Mouse (Mus musculus) neural tube, embryonic 15.5 days (tissue): ENCODE data around the gene Prune1. TPM values are rescaled to one million over a fixed set of nuclear protein-coding genes. Genes with fewer than 3 reads are reported as not detected.

Experiments used
- ATAC-seq: fragments of 200-750 bp; cut with Nextera tagmentation; 2 replicates; pipeline ENCODE4 v1.8.0; 2017; ENCODE audit warnings: mild to moderate bottlenecking, moderate TSS enrichment, moderate library complexity; ENCODE audit not compliant: low FRiP score
- H3K27ac ChIP-seq: fragments of 300-500 bp; sonication (generic); replicated peaks from 2 replicates; pipeline ENCODE4 v1.5.1; 2015; ENCODE audit warnings: mild to moderate bottlenecking, inconsistent platforms
- H3K27me3 ChIP-seq: fragments of 300-500 bp; sonication (generic); replicated peaks from 2 replicates; pipeline ENCODE4 v1.6.1; 2015; ENCODE audit warnings: inconsistent platforms
- H3K36me3 ChIP-seq: fragments of 300-500 bp; sonication (generic); 2 replicates; pipeline ENCODE4 v1.6.1; 2015; ENCODE audit warnings: inconsistent platforms
- H3K4me1 ChIP-seq: fragments of 300-500 bp; sonication (generic); 2 replicates; pipeline ENCODE4 v1.6.1; 2015; ENCODE audit warnings: inconsistent platforms
- H3K4me2 ChIP-seq: fragments of 300-500 bp; sonication (generic); 2 replicates; pipeline ENCODE4 v1.6.1; 2015; ENCODE audit warnings: inconsistent platforms, mild to moderate bottlenecking, moderate library complexity
- H3K4me3 ChIP-seq: fragments of 300-500 bp; sonication (generic); replicated peaks from 2 replicates; pipeline ENCODE4 v1.5.1; 2015; ENCODE audit warnings: mild to moderate bottlenecking, inconsistent platforms
- H3K9ac ChIP-seq: fragments of 300-500 bp; sonication (generic); replicated peaks from 2 replicates; pipeline ENCODE4 v1.6.1; 2015; ENCODE audit warnings: mild to moderate bottlenecking, inconsistent platforms
- H3K9me3 ChIP-seq: fragments of 300-500 bp; sonication (generic); replicated peaks from 2 replicates; pipeline ENCODE4 v1.6.1; 2016; ENCODE audit warnings: inconsistent platforms
- WGBS: fragments of 180-500 bp; shearing (Covaris S2); methylation state at CpG from one replicate; pipeline ENCODE4 v1.1.7; 2015; ENCODE audit warnings: mixed read lengths; 5-methylcytosine and 5-hydroxymethylcytosine counted together
- polyA plus RNA-seq: library from polyadenylated mRNA; unstranded; fragments of >200 nt; fragmentation: Nextera tagmentation; extraction: Ambion mirVana; gene quantifications from 2 replicates; pipeline ENCODE4 v1.2.1, GENCODE M21; 2015

The Prune1 gene
- polyA plus RNA-seq, 1 experiment from 2014 or later, result 61.7 TPM

DNA sequence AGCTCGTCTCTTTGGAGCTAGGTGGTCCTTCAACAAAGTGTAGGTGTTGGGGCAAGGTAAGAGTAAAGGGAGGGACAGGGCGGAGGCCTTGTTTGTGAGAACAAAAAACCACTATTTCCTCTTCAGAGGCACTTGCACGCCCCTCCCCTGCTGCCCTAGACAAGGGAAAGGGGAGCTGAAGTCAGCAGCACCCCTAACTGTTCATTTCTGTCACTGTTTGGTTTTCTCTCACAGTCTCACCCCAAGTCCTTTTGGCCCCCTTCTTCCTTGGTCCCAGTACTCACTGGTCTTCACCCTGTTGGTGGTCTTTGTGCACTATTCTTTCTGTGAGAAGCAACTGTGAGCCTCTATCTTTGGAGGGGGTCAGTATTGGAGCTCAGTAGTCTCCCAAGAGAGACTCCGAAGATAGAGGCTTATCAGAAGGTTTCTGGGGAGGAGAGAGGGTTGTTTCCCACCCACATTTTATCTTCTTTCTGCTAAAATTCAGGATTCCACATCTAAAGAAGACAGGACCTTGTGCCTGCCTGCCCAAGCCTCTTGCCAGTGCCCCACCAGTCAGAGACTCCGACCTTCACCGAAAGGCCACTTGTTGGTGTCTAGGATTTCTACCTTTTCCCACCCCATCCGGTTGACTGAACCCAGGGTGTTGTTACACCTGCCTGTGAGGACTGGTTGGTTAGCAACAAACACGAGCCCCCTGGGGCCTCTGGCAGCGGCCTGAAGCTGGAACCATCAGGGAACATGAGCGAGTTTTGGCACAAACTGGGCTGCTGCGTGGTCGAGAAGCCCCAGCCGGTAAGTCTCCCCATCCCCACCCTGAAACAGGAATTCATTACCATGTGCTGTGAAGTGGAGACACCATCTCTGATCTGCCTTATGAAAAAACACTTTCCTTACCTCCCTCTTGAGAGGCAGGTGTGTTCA is 50.3 kb downstream of the Prune1 start, which contains the start of gene Mllt11:
Gene Mllt11 (minus strand): TSS at position 874 of the 924 bp plus-strand sequence.
- peak within 1 kb of the TSS; percentile 99 for H3K27ac ChIP-seq
- H3K4me1 ChIP-seq, result peaks cover 41% of the 10 kb centered on the region
- 72% methylated on average over 13 of the region's 13 CpGs for WGBS
- peak within 1 kb of the TSS; percentile 83; the same call in 1 of the 2 replicates for H3K9ac ChIP-seq
- ATAC-seq, result no peak
- no peaks in the 10 kb centered on the region for H3K27me3 ChIP-seq
- peak within 1 kb of the TSS; percentile 80; the same call in 1 of the 2 replicates for H3K4me3 ChIP-seq
- H3K4me2 ChIP-seq, result peak within 1 kb of the TSS; percentile 86
- H3K9me3 ChIP-seq, result no peaks in the 10 kb centered on the region
- peaks cover 49% of the 10 kb centered on the region for H3K36me3 ChIP-seq

DNA sequence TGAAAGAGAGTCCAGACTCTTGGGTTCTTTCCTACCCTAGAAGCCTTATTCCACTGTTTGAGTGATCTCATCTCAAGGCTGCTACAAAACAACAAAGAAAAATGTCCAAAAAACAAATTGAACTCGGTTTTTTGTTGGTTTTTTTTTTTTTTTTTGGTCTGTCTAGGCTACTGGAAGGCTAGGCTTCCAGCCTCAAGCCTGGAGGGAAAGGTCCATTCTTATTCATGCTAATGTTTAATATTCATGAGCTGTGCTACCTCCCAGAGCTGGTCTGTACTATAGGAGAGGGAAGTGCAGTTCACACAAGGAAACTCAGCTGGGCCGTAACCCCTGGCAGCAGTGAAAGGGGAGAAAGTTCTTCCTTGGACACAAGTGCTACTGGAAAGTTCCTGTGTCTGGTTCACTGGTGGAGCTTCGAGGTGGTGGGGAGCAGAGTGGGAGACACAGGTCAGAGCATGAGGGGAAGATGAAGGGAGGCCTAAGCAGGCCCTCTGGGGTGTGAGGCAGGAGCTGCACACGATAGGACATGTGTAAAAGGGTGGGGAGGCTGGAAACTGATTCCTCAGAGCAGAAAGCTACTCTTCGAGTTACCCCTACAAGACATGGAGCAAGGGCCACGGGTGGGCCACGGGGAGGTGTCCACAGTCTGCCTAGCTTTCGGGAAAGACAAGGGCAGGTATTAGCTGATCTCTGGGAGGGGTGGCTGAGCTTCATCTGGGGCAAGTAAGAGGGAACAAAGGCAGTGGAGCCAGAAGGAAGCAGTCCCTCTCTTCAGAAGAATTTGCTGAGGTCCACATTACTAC is 51.2 kb downstream of the Prune1 start:
- H3K9me3 ChIP-seq, result no peaks in the 10 kb centered on the region
- peak overlapping the region; percentile 86 for H3K4me2 ChIP-seq
- 35% methylated on average over 8 of the region's 8 CpGs for WGBS
- H3K27ac ChIP-seq, result peak overlapping the region; percentile 99
- H3K4me1 ChIP-seq, result peaks cover 50% of the 10 kb centered on the region
- peak overlapping the region; percentile 80 for H3K4me3 ChIP-seq
- H3K27me3 ChIP-seq, result no peaks in the 10 kb centered on the region
- H3K9ac ChIP-seq, result peak overlapping the region; percentile 83
- no peak for ATAC-seq
- H3K36me3 ChIP-seq, result peaks cover 42% of the 10 kb centered on the region

DNA sequence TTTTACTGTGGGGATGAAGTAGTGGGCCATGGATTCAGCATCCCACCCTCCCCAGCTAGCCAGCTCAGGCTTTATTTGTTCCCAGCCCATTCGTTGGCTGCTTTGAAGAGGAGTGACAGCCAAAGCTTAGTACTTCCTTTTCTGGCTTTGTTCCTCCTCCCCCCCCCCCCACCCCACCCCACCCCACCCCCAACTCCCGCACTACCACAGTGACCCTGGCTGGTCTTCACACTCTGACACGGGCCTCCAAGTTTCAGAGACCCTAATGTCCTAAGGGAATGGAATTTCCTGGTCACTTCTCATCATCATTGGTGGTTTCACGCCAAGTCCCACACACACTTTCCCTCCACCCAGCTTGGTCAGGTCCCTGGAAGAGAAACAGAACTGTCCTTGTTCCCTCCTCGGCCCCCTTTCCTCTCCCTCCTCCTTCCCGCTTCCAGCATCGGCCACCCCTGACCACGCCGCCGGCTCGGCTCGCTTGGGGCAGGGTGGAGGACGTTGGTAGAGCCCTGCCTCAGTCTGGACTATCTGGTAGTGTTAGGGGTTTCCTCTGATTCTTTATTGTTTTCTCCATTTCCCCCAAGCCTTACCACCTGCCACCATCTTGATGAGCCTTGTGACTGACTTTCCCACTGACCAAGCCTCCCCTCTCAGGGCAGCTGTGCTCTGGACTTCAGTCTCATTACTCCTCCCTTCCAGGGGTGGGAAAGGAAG is 51.9 kb downstream of the Prune1 start:
- H3K27me3 ChIP-seq, result no peaks in the 10 kb centered on the region
- peak overlapping the region; percentile 83 for H3K9ac ChIP-seq
- H3K9me3 ChIP-seq, result no peaks in the 10 kb centered on the region
- H3K36me3 ChIP-seq, result peaks cover 42% of the 10 kb centered on the region
- ATAC-seq, result no peak
- H3K4me1 ChIP-seq, result peaks cover 57% of the 10 kb centered on the region
- H3K4me2 ChIP-seq, result peak overlapping the region; percentile 86
- H3K27ac ChIP-seq, result peak overlapping the region; percentile 99
- 0% methylated on average over 12 of the region's 13 CpGs for WGBS
- H3K4me3 ChIP-seq, result peak overlapping the region; percentile 80

DNA sequence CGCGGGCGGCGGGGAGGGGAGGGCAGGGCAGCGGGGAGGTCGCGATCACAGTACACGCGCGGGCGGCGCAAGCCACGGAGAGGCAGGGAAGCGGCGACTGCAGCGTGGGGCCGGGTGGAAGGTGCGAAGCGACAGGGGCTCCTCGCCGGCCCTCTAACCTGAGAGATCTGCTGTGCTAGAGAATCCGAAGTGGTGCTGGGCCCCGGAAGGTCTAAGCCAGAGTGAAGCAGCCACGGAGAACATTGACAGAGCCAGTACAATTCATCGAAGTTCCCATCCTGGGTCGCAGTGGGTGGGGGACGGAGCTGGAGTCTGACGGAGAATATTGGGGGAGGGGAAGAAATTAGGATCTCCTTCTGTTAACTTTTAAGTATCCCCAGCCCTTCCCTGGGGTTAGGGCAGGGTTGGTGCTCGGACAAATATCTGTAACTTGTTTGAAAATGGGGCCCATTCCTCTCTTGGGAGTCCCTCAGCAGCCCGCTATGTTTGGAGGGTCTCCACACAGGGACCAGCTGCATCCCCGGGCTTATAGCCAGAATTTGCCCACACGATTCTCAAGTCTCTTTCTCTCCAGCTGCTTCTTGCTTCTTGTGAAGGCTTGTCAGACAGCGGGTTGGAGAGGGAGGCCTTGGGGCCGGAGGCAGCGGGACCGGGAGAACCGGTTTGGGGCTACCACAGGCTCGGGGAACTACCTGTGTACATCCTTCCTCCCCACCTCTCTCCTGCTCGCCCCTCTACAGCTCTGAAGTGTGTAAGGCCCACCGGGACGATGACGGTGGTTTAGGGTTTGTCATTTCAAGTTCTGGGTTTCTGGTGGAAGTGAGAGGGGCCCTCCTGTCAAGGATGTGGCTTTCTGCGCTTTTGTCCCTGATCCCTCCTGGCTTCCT is 52.7 kb downstream of the Prune1 start:
- H3K4me1 ChIP-seq, result peaks cover 64% of the 10 kb centered on the region
- H3K27me3 ChIP-seq, result no peaks in the 10 kb centered on the region
- WGBS, result under 1% methylated on average over 41 of the region's 43 CpGs
- peak overlapping the region; percentile 99 for H3K27ac ChIP-seq
- H3K4me3 ChIP-seq, result peak overlapping the region; percentile 80
- peak overlapping the region; percentile 83 for H3K9ac ChIP-seq
- H3K9me3 ChIP-seq, result no peaks in the 10 kb centered on the region
- H3K36me3 ChIP-seq, result peaks cover 38% of the 10 kb centered on the region
- H3K4me2 ChIP-seq, result peak overlapping the region; percentile 86
- peak; percentile 18; the same call in 1 of the 2 replicates for ATAC-seq

DNA sequence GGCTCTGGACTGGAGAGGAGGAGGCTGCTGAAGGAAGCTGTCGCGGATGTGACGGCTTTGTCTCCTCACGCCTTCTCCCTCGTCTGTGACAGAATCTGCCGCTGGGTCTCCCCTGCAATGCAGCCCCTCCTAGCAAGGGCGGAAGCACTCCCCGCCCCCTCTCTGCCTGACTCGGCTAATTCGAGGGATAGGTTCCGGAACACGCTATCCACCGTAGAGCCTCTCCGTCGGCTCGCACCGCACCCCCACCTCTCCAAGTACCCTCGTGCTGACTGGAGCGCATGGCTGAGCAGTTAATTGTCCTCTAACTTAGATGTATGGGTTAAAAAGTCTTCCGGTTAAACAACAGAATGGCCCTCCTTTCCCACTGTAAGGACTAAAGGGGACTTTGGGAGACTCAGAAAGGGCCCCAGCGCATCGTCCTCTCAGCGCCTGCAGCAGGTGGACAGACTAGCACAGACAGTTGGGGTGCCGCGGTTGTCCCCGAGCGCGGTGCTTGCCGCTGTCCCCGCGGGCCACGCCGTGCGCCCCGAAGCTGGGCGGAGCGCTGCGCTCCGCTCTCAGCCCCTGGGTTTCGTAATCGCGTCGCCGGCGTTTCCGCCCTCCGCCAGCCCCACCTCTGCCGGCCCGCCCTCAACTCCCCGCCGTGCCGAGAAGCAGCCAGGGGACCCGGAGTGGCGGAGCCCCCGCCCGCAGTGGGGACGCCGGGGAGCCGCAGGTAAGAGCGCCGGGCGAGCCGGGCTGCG is 53.6 kb downstream of the Prune1 start, which contains the start of gene Cdc42se1:
Gene Cdc42se1 (plus strand): TSS at position 585 of the 746 bp plus-strand sequence.
- under 1% methylated on average over 62 of the region's 64 CpGs for WGBS
- no peaks in the 10 kb centered on the region for H3K9me3 ChIP-seq
- peak within 1 kb of the TSS; percentile 83 for H3K9ac ChIP-seq
- peak within 1 kb of the TSS; percentile 80 for H3K4me3 ChIP-seq
- ATAC-seq, result peak; percentile 93
- H3K27me3 ChIP-seq, result no peaks in the 10 kb centered on the region
- peaks cover 67% of the 10 kb centered on the region for H3K4me1 ChIP-seq
- peaks cover 37% of the 10 kb centered on the region for H3K36me3 ChIP-seq
- H3K4me2 ChIP-seq, result peak within 1 kb of the TSS; percentile 86
- peak within 1 kb of the TSS; percentile 99 for H3K27ac ChIP-seq

DNA sequence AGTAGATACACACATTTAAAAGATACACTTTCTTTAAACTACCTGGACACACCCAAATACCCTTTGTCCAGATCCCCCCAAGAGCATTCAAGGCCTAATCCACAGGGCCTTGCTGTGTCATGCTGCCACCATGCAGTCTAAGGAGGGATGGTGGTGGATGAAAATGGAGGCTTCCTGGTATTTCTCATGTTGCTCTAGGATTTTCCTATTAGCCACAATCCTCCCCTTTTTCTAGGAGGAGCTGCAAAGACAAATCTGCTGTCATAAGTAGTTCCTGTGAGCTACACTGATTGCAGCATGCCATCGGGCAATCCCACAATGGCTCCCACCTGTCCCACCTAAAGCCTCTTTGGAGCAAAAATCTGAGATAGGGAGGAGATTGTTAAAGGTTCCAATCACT is 54.7 kb downstream of the Prune1 start:
- no peak for ATAC-seq
- peak overlapping the region; percentile 83 for H3K9ac ChIP-seq
- peak overlapping the region; percentile 86 for H3K4me2 ChIP-seq
- no peaks in the 10 kb centered on the region for H3K27me3 ChIP-seq
- H3K27ac ChIP-seq, result peak overlapping the region; percentile 99
- no peaks in the 10 kb centered on the region for H3K9me3 ChIP-seq
- WGBS, result 3% methylated on average over 1 of the region's 1 CpGs
- H3K36me3 ChIP-seq, result peaks cover 36% of the 10 kb centered on the region
- H3K4me1 ChIP-seq, result peaks cover 70% of the 10 kb centered on the region
- H3K4me3 ChIP-seq, result peak overlapping the region; percentile 80

DNA sequence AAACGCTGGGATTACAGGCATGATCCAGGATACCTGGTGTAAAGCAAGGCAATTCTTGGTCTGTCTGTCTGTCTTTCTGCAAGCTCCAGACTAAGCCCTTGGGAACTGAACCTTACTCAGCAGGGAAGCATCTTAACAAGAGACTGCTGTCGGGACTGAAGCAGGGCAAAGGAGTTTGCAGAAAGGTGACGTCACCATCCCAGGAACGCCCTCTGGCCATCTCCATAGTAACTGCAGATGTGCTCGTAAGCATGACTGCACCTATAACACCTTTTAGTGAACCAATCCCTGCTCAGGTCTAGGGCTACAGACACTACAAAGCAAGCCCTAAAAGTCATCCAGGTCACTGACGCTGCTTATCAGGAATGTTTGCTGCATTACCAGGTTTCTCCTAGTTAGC is 57.6 kb downstream of the Prune1 start:
- peak overlapping the region; percentile 86 for H3K4me2 ChIP-seq
- peaks cover 51% of the 10 kb centered on the region for H3K36me3 ChIP-seq
- no peak overlapping the region for H3K9ac ChIP-seq
- peaks cover 45% of the 10 kb centered on the region for H3K4me1 ChIP-seq
- H3K27me3 ChIP-seq, result no peaks in the 10 kb centered on the region
- no peak overlapping the region for H3K27ac ChIP-seq
- no peaks in the 10 kb centered on the region for H3K9me3 ChIP-seq
- WGBS, result 35% methylated on average over 6 of the region's 6 CpGs
- H3K4me3 ChIP-seq, result no peak overlapping the region
- ATAC-seq, result no peak

DNA sequence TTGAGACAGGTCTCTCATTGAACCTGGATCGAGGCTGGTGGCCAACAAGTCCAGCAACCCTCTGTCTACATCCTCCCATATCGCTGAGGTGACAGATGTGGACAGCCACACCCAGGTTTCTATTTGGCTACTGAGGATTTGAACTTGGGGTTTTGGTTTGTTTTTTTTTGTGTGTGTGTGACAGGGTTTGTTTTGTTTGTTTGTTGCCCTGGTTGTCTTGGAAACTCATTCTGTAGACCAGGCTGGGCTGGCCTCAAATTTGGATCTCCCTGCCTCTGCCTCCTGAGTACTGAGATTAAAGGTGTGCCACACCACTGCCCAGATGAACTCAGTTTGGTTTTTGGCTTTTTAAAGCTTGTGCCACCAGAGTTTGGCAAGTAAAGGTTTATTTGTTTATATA is 58.8 kb downstream of the Prune1 start:
- WGBS, result 95% methylated on average over 2 of the region's 2 CpGs
- no peaks in the 10 kb centered on the region for H3K9me3 ChIP-seq
- H3K9ac ChIP-seq, result no peak overlapping the region
- H3K36me3 ChIP-seq, result peaks cover 59% of the 10 kb centered on the region
- no peak overlapping the region for H3K4me2 ChIP-seq
- H3K4me1 ChIP-seq, result peaks cover 51% of the 10 kb centered on the region
- no peak overlapping the region for H3K4me3 ChIP-seq
- H3K27me3 ChIP-seq, result no peaks in the 10 kb centered on the region
- H3K27ac ChIP-seq, result no peak overlapping the region
- no peak for ATAC-seq

DNA sequence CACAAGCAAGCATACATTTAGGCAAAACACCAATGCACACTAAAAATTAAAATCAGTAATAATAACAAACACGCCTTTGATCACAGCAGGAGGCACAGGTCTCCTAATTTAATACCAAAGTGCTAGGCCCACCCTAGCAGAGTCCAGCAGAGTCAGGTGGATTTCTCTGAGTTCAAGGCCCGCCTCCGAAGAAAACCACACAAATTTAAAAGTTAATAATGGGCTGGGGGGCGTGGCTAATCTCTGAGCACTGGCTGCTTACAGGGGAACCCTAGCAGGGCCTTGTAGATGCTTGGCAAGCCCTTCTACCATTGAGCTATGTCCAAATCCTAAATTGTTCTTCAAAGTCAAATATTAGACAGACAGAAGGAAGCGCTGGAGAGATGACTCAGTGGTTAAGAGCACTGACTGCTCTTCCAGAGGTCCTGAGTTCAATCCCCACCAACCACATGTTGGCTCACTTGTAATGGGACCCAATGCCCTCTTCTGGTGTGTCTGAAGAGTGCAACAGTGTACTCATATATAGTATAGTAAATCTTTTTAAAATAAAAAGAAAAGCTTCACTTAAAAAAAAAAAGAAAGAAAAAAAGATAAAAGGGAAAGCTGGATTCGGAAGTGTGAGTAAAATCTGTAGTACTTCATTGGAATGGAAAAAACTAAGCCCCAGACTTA is 63.3 kb downstream of the Prune1 start:
- Histone ChIP-seq H3K9me3 (no peaks in the 10 kb centered on the region), H3K4me3 (peak overlapping the region; percentile 61), H3K4me1 (peaks cover 31% of the 10 kb centered on the region), H3K4me2 (peak overlapping the region; percentile 61), H3K9ac (no peak overlapping the region), H3K36me3 (peaks cover 49% of the 10 kb centered on the region), H3K27ac (peak overlapping the region; percentile 93; the same call in 1 of the 2 replicates), H3K27me3 (no peaks in the 10 kb centered on the region)
- no peak for ATAC-seq
- 79% methylated on average over 6 of the region's 6 CpGs for WGBS
